Mouse (Mus musculus) liver, embryonic 14.5 days (tissue): Measurements from ENCODE around the gene Pafah1b1. TPM values are rescaled to one million over a fixed set of nuclear protein-coding genes. Genes with fewer than 3 reads are reported as not detected.

ENCODE experiments used
- ATAC-seq: fragments of 200-750 bp; cut with Nextera tagmentation; 2 replicates; pipeline ENCODE4 v1.8.0; 2017; ENCODE audit warnings: moderate number of reproducible peaks, mild to moderate bottlenecking, moderate library complexity; ENCODE audit not compliant: insufficient read depth
- DNase-seq, 3 experiments: peaks; one replicate each; pipeline ENCODE4 v3.0.0-alpha.2; 2012 to 2013; ENCODE audit warnings: low read depth in 3 of 3, low spot score in 3 of 3
- H3K27ac ChIP-seq: fragments of 300-500 bp; sonication (generic); 2 replicates; pipeline ENCODE4 v1.5.1; 2014; ENCODE audit warnings: moderate library complexity, mild to moderate bottlenecking, control low read depth, inconsistent platforms
- H3K27me3 ChIP-seq: fragments of 300-500 bp; sonication (generic); 2 replicates; pipeline ENCODE4 v1.6.1; 2014; ENCODE audit warnings: mild to moderate bottlenecking, low read length, moderate library complexity; ENCODE audit not compliant: control insufficient read depth, insufficient read depth
- H3K36me3 ChIP-seq: fragments of 300-500 bp; sonication (generic); replicated peaks from 2 replicates; pipeline ENCODE4 v1.6.1; 2014; ENCODE audit warnings: low read depth; ENCODE audit not compliant: control insufficient read depth, insufficient read depth
- H3K4me1 ChIP-seq, 2 experiments: fragments of 200-500 bp in 1 of 2; fragments of 300-500 bp in 1 of 2; sonication (generic) in 1 of 2; replicated peaks; 2 replicates each; pipeline ENCODE4 v1.6.1; 2012 to 2014; ENCODE audit warnings: antibody characterized with exemption in 1 of 2, inconsistent platforms in 1 of 2, low read length in 1 of 2; ENCODE audit not compliant: control insufficient read depth in 2 of 2, insufficient read depth in 2 of 2
- H3K4me2 ChIP-seq: fragments of 300-500 bp; sonication (generic); 2 replicates; pipeline ENCODE4 v1.6.1; 2014; ENCODE audit warnings: low read depth, mild to moderate bottlenecking, control low read depth, moderate library complexity
- H3K4me3 ChIP-seq, 2 experiments: fragments of 200-500 bp in 1 of 2; fragments of 300-500 bp in 1 of 2; sonication (generic) in 1 of 2; 2 replicates each; pipeline ENCODE4 v1.5.1; 2012 to 2014; ENCODE audit warnings: low read depth in 2 of 2, low read length in 2 of 2, mild to moderate bottlenecking in 2 of 2, control low read depth in 1 of 2, inconsistent platforms in 1 of 2, moderate library complexity in 1 of 2; ENCODE audit not compliant: insufficient read depth in 1 of 2
- H3K9ac ChIP-seq: fragments of 300-500 bp; sonication (generic); replicated peaks from 2 replicates; pipeline ENCODE4 v1.6.1; 2014; ENCODE audit warnings: mild to moderate bottlenecking, control low read depth, moderate library complexity
- H3K9me3 ChIP-seq: fragments of 300-500 bp; sonication (generic); 2 replicates; pipeline ENCODE4 v1.6.1; 2016; ENCODE audit warnings: low read length, mixed read lengths; ENCODE audit not compliant: control insufficient read depth
- CTCF ChIP-seq: IDR thresholded peaks from 2 replicates; pipeline ENCODE4 v1.5.1; 2016; ENCODE audit warnings: antibody characterized with exemption, low read depth, control low read depth
- EP300 ChIP-seq: IDR thresholded peaks from 2 replicates; pipeline ENCODE4 v1.6.1; 2016; ENCODE audit warnings: antibody characterized with exemption, low read depth
- WGBS: fragments of 180-500 bp; shearing (Covaris S2); extraction: QIAGEN DNeasy Blood & Tissue Kit; methylation state at CpG from one replicate; pipeline ENCODE4 v1.1.7; 2014; ENCODE audit not compliant: insufficient replicate concordance; 5-methylcytosine and 5-hydroxymethylcytosine counted together
- polyA plus RNA-seq, 2 experiments: library from polyadenylated mRNA; depleted of rRNA in 1 of 2; stranded (reverse) in 1 of 2; unstranded in 1 of 2; fragments of >200 nt; fragmentation: Nextera tagmentation in 1 of 2; extraction: Ambion mirVana in 1 of 2; gene quantifications; 2 replicates each; pipeline versions ENCODE4 v1.2.1 to v1.2.3; 2012 to 2014

The Pafah1b1 gene
- polyA plus RNA-seq, 2 experiments = 18.2 to 42.1 TPM

DNA sequence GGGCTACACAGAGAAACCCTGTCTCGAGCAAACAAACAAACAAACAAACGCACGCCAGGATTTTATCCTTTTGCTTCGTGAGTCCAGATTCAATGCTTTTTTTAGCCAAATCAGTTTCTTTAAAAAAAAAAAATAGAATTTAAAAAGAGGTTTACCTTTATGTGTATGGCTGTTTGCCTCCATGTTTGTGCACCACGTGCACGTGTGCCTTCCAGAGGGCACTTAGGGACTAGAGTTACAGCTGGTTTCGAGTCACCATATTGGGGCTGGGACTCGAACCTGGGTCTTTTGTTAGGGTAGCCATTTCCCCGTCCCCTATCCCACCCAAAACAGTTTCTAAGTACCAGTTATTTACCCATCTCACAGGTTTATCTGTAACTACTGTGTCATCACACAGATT lies 45.6 kb upstream of the Pafah1b1 start:
- H3K4me2 ChIP-seq = peak overlapping the region; percentile 84
- WGBS = 71% methylated on average over 9 of the region's 9 CpGs
- DNase-seq (no peak), ATAC-seq (no peak)
- H3K27ac ChIP-seq = peak overlapping the region; percentile 42; the same call in 1 of the 2 replicates
- peak overlapping the region; percentile 58 for H3K9ac ChIP-seq
- peaks cover 5% of the 10 kb centered on the region for H3K36me3 ChIP-seq
- H3K4me3 ChIP-seq = peak overlapping the region in 1 of 2 experiments; percentile 94; a peak in 2 of 4 replicates
- TF ChIP-seq CTCF (no peak), EP300 (no peak)
- H3K9me3 ChIP-seq = no peaks in the 10 kb centered on the region
- H3K4me1 ChIP-seq = peaks cover 12 to 14% of the 10 kb centered on the region in 2 experiments
- H3K27me3 ChIP-seq = no peaks in the 10 kb centered on the region

DNA sequence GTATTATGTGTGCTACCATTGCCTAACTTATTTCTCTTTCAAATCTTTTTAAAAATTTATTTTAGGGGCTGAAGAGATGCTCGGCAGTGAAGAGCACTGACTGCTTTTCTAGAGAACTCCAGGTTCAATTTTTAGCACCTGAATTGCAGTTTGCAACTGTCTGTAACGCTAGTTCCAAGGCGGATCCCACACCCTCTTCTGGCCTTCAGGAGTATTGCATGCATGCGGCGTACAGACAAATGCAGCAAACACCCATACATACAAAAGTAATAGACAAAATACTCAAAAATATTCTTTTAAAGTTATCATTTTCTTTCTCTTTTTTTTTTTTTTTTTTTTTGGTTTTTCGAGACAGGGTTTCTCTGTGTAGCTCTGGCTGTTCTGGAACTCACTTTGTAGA lies 43.6 kb upstream of the Pafah1b1 start:
- peaks cover 12 to 14% of the 10 kb centered on the region in 2 experiments for H3K4me1 ChIP-seq

DNA sequence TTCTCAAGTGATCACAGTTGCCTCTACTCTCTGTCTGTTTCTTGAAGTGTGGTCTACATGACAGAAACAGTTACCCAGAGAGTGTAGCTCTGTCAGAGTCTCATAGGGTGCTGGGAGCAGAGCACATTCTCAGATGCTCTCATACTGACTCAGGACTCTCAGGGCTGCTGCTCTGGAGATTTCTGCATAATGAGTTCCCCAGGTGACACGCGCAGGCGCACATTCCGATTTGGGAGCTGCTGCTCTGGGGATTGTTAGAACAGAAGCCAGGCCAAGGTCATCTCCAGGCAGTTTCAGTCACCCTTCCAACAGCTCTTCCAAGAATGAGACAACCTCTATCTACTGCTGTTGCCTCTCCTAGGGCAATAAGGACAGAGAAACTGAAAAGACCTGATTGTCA lies 43.0 kb upstream of the Pafah1b1 start:
- DNase-seq (no peak), ATAC-seq (no peak)
- WGBS = 93% methylated on average over 4 of the region's 4 CpGs
- Histone ChIP-seq H3K27me3 (no peaks in the 10 kb centered on the region), H3K36me3 (no peaks in the 10 kb centered on the region), H3K4me2 (no peak overlapping the region), H3K4me3 (no peak overlapping the region), H3K9me3 (no peaks in the 10 kb centered on the region), H3K9ac (no peak overlapping the region), H3K4me1 (peaks cover 12 to 14% of the 10 kb centered on the region in 2 experiments), H3K27ac (no peak overlapping the region)
- no peak for TF ChIP-seq EP300
- no peak for TF ChIP-seq CTCF

More for the DNA sequence above, 43.6 kb upstream of the Pafah1b1 start:
- H3K4me2 ChIP-seq = no peak overlapping the region
- peak; percentile 78 for TF ChIP-seq CTCF
- no peak for TF ChIP-seq EP300
- H3K27me3 ChIP-seq = no peaks in the 10 kb centered on the region
- H3K4me3 ChIP-seq = no peak overlapping the region
- no peak overlapping the region for H3K9ac ChIP-seq
- H3K9me3 ChIP-seq = no peaks in the 10 kb centered on the region
- no peak for ATAC-seq
- WGBS = 22% methylated on average over 6 of the region's 6 CpGs
- no peaks in the 10 kb centered on the region for H3K36me3 ChIP-seq
- DNase-seq = peak; percentile 15 to 37 (median 19)
- H3K27ac ChIP-seq = no peak overlapping the region

GRCm38 (mm10) chr11:74763960-74764625 lies 39.6 kb upstream of the Pafah1b1 start:
- H3K27ac ChIP-seq = no peak overlapping the region
- 66% methylated on average over 10 of the region's 10 CpGs for WGBS
- H3K4me2 ChIP-seq = no peak overlapping the region
- no peak overlapping the region for H3K4me3 ChIP-seq
- no peaks in the 10 kb centered on the region for H3K9me3 ChIP-seq
- TF ChIP-seq CTCF = no peak
- no peak for TF ChIP-seq EP300
- H3K27me3 ChIP-seq = no peaks in the 10 kb centered on the region
- H3K4me1 ChIP-seq = no peaks in the 10 kb centered on the region
- no peak for DNase-seq
- no peak for ATAC-seq
- H3K36me3 ChIP-seq = no peaks in the 10 kb centered on the region
- H3K9ac ChIP-seq = no peak overlapping the region

- Histone ChIP-seq H3K4me2 (no peak overlapping the region), H3K9me3 (no peaks in the 10 kb centered on the region), H3K4me1 (no peaks in the 10 kb centered on the region), H3K9ac (no peak overlapping the region), H3K36me3 (no peaks in the 10 kb centered on the region), H3K27me3 (no peaks in the 10 kb centered on the region), H3K4me3 (no peak overlapping the region), H3K27ac (no peak overlapping the region)
- TF ChIP-seq CTCF (no peak), EP300 (no peak)
- ATAC-seq (no peak), DNase-seq (no peak)
- 48% methylated on average over 12 of the region's 12 CpGs for WGBS
These were observed 36.7 kb upstream of the Pafah1b1 start for GRCm38 (mm10) chr11:74761011-74761705.
